Mouse (Mus musculus) lung, embryonic 16.5 days (tissue): ENCODE measurements at regions not wholly inside any gene's neighbourhood (a gene's known extent, or its start where the extent isn't known, plus 50 kb on each side); places are given as distances from the start of the nearest gene placed in this dataset.

ENCODE experiments used
- ATAC-seq: fragments of 200-750 bp; cut with Nextera tagmentation; 2 replicates; pipeline ENCODE4 v1.8.0; 2017; ENCODE audit warnings: low read depth, mild to moderate bottlenecking, moderate library complexity
- H3K27ac ChIP-seq: fragments of 300-500 bp; sonication (generic); 2 replicates; pipeline ENCODE4 v1.5.1; 2014; ENCODE audit warnings: mild to moderate bottlenecking, control low read depth, low read length
- H3K27me3 ChIP-seq: fragments of 300-500 bp; sonication (generic); 2 replicates; pipeline ENCODE4 v1.6.1; 2014; ENCODE audit warnings: low read depth, low read length, mixed read lengths; ENCODE audit not compliant: control insufficient read depth, insufficient read depth
- H3K36me3 ChIP-seq: fragments of 300-500 bp; sonication (generic); 2 replicates; pipeline ENCODE4 v1.6.1; 2014; ENCODE audit warnings: low read length; ENCODE audit not compliant: control insufficient read depth, insufficient read depth
- H3K4me1 ChIP-seq: fragments of 300-500 bp; sonication (generic); replicated peaks from 2 replicates; pipeline ENCODE4 v1.6.1; 2014; ENCODE audit warnings: low read length, mixed read lengths; ENCODE audit not compliant: control insufficient read depth, insufficient read depth
- H3K4me2 ChIP-seq: fragments of 300-500 bp; sonication (generic); 2 replicates; pipeline ENCODE4 v1.6.1; 2014; ENCODE audit warnings: low read depth, low read length, control low read depth
- H3K4me3 ChIP-seq: fragments of 300-500 bp; sonication (generic); 2 replicates; pipeline ENCODE4 v1.5.1; 2014; ENCODE audit warnings: mild to moderate bottlenecking, low read length, control low read depth
- H3K9ac ChIP-seq: fragments of 300-500 bp; sonication (generic); 2 replicates; pipeline ENCODE4 v1.6.1; 2014; ENCODE audit warnings: low read length, control low read depth
- H3K9me3 ChIP-seq: fragments of 300-500 bp; sonication (generic); 2 replicates; pipeline ENCODE4 v1.6.1; 2016; ENCODE audit warnings: low read length; ENCODE audit not compliant: control insufficient read depth
- WGBS: fragments of 180-500 bp; shearing (Covaris S2); extraction: QIAGEN DNeasy Blood & Tissue Kit; methylation state at CpG from one replicate; pipeline ENCODE4 v1.1.7; 2014; 5-methylcytosine and 5-hydroxymethylcytosine counted together

DNA sequence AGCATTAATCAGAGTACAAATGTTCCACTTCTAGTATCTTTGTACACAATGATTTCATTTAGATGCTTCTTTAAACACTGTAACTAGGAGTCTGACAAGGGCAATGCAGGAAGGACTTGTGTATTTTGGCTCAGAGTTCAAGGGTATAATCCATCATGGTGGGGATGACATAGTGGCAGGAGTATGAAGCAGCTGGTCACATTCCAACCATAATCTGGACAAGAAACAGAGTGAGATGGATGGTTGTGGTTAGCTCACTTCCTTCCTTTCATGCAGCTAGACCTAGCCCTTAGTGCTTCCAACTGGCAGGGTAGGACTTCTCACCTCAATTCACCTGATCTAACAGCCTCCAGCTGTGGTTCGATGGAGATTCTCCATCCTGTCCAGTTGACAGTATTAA lies 1645.2 kb upstream of the Cntnap5a start:
- WGBS: 44% methylated on average over 1 of the region's 1 CpGs
- peak; percentile 47; the same call in 1 of the 2 replicates for ATAC-seq
- no peaks in the 10 kb centered on the region for H3K27me3 ChIP-seq
- no peak overlapping the region for H3K4me2 ChIP-seq
- H3K4me3 ChIP-seq: no peak overlapping the region
- H3K4me1 ChIP-seq: no peaks in the 10 kb centered on the region
- no peak overlapping the region for H3K27ac ChIP-seq
- H3K9ac ChIP-seq: no peak overlapping the region
- no peaks in the 10 kb centered on the region for H3K36me3 ChIP-seq
- no peaks in the 10 kb centered on the region for H3K9me3 ChIP-seq

DNA sequence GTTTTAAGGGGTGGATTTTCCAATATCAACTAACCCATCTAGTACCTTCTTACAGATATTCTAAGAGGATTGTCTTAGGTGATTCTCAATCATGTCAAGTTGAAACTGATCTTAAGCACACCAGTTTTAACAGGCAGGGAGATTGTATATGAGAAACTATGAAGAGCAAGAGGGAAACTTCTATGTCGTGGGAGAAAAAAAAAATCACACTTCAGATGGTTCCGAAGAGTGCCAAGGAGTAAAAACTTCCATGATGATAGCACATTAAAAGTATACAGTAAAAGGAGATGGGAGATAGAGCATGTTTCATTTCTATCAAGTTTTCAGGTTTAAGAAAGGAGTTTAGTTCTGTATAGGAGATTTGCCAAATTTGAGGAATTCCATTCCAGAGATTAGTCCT lies 1621.5 kb upstream of the Cntnap5a start:
- Histone ChIP-seq H3K9ac (no peak overlapping the region), H3K36me3 (no peaks in the 10 kb centered on the region), H3K27ac (no peak overlapping the region), H3K9me3 (no peaks in the 10 kb centered on the region; the same call in 1 of the 2 replicates), H3K27me3 (no peaks in the 10 kb centered on the region), H3K4me1 (no peaks in the 10 kb centered on the region), H3K4me2 (no peak overlapping the region), H3K4me3 (no peak overlapping the region)
- WGBS: 72% methylated on average over 2 of the region's 2 CpGs
- no peak for ATAC-seq

- Histone ChIP-seq H3K4me2 (no peak overlapping the region), H3K9me3 (no peaks in the 10 kb centered on the region), H3K4me1 (no peaks in the 10 kb centered on the region), H3K27me3 (no peaks in the 10 kb centered on the region), H3K36me3 (no peaks in the 10 kb centered on the region), H3K4me3 (no peak overlapping the region), H3K9ac (no peak overlapping the region), H3K27ac (no peak overlapping the region)
- no peak for ATAC-seq
Observed at GRCm38 (mm10) chr1:114074506-114074905, 1610.0 kb upstream of the Cntnap5a start.
